Mouse (Mus musculus) liver, embryonic 16.5 days (tissue): ENCODE measurements around the gene Capzb. TPM values are rescaled to one million over a fixed set of nuclear protein-coding genes. Genes with fewer than 3 reads are reported as not detected.
A peak's percentile ranks its signal among the peaks of the same experiment; 100 is the strongest.

Experiments used
- ATAC-seq: fragments of 200-750 bp; cut with Nextera tagmentation; 2 replicates; pipeline ENCODE4 v1.8.0; 2017; ENCODE audit warnings: low read depth, mild to moderate bottlenecking, moderate number of reproducible peaks, moderate library complexity
- H3K27ac ChIP-seq: fragments of 300-500 bp; sonication (generic); 2 replicates; pipeline ENCODE4 v1.5.1; 2014; ENCODE audit warnings: mild to moderate bottlenecking, low read length
- H3K27me3 ChIP-seq: fragments of 300-500 bp; sonication (generic); 2 replicates; pipeline ENCODE4 v1.6.1; 2014; ENCODE audit warnings: low read depth, low read length, mixed read lengths; ENCODE audit not compliant: control insufficient read depth, insufficient read depth
- H3K36me3 ChIP-seq: fragments of 300-500 bp; sonication (generic); 2 replicates; pipeline ENCODE4 v1.6.1; 2014; ENCODE audit warnings: mild to moderate bottlenecking; ENCODE audit not compliant: control insufficient read depth, insufficient read depth
- H3K4me1 ChIP-seq: fragments of 300-500 bp; sonication (generic); 2 replicates; pipeline ENCODE4 v1.6.1; 2014; ENCODE audit warnings: low read depth, low read length, mixed read lengths; ENCODE audit not compliant: control insufficient read depth
- H3K4me2 ChIP-seq: fragments of 300-500 bp; sonication (generic); 2 replicates; pipeline ENCODE4 v1.6.1; 2014; ENCODE audit warnings: low read depth, low read length, mixed read lengths
- H3K4me3 ChIP-seq: fragments of 300-500 bp; sonication (generic); 2 replicates; pipeline ENCODE4 v1.5.1; 2014; ENCODE audit warnings: low read depth, mild to moderate bottlenecking, low read length
- H3K9ac ChIP-seq: fragments of 300-500 bp; sonication (generic); 2 replicates; pipeline ENCODE4 v1.6.1; 2014; ENCODE audit warnings: low read depth, low read length
- H3K9me3 ChIP-seq: fragments of 300-500 bp; sonication (generic); replicated peaks from 2 replicates; pipeline ENCODE4 v1.6.1; 2016; ENCODE audit warnings: low read length; ENCODE audit not compliant: control insufficient read depth
- WGBS: fragments of 180-500 bp; shearing (Covaris S2); extraction: QIAGEN DNeasy Blood & Tissue Kit; methylation state at CpG from one replicate; pipeline ENCODE4 v1.1.7; 2014; ENCODE audit not compliant: insufficient replicate concordance; 5-methylcytosine and 5-hydroxymethylcytosine counted together
- polyA plus RNA-seq: library from polyadenylated mRNA; unstranded; fragments of >200 nt; fragmentation: Nextera tagmentation; extraction: Ambion mirVana; gene quantifications from 2 replicates; pipeline ENCODE4 v1.2.1, GENCODE M21; 2015

Gene Capzb
- polyA plus RNA-seq, 1 experiment from 2014 or later, result 135 TPM

DNA sequence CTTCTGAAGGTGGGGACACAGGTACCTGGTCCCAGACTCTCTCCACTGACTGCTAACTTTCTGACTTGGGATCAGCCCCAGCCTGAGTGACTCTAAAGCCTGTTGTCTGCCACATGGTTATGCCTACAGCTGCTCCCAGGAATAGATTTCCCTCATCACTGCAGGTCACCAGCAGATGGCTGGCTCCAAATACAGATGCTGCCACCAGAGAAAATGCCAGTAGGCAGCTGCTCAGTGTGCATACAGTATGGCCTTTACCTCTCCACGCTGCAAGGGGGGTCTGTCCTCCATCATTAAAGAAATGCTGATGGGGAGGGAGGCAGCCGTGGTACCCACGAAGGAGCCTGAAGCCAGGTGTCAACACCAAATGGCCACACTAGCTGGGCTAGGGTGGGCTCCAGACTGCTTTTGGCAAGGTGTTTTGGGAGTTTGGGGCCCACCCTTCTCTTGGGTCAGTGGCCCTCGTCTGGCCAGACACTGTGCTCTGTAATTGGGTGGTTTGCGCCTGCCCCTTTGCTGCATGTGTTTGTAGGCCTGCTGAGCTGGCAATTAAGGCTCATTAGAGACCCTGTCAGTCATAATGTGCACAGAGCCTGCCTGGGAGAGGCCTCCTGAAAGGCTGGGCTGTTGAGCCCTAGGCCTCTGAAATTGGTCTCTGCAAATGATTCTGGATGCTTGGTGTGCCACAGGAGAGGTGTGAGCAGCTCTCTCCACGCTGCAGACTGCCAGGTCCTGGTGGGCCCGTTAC lies 53.6 kb downstream of the Capzb start:
- Histone ChIP-seq H3K9ac (no peak overlapping the region), H3K9me3 (no peaks in the 10 kb centered on the region), H3K36me3 (no peaks in the 10 kb centered on the region), H3K27me3 (no peaks in the 10 kb centered on the region), H3K27ac (no peak overlapping the region), H3K4me1 (peaks cover 15% of the 10 kb centered on the region), H3K4me2 (no peak overlapping the region), H3K4me3 (no peak overlapping the region)
- 76% methylated on average over 7 of the region's 7 CpGs for WGBS
- ATAC-seq, result no peak

GRCm38 (mm10) chr4:139247966-139248365 lies 55.3 kb downstream of the Capzb start:
- H3K9ac ChIP-seq, result no peak overlapping the region
- no peak overlapping the region for H3K27ac ChIP-seq
- H3K4me1 ChIP-seq, result peaks cover 23% of the 10 kb centered on the region

DNA sequence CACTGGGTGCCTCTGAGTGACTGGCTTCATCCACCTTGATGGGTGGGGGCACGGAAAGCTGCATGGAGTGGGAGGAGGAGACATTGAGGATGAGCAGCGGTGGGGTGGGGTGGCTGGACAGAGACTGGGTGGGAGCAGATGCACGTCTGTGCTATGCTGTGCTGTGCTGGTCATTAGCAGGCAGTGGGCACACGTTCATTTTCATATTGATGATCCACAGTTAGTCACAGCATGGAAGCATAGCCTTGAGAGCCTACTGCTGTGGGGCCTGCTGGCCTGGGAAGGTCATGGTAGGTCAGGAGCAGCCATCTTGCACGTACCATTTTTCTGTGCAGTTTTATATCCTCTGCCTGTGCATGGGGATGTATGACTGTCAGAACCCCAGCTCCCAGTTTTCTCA lies 56.0 kb downstream of the Capzb start:
- WGBS, result 75% methylated on average over 5 of the region's 5 CpGs
- H3K4me1 ChIP-seq, result peaks cover 23% of the 10 kb centered on the region
- no peak for ATAC-seq
- no peak overlapping the region for H3K4me2 ChIP-seq
- no peak overlapping the region for H3K9ac ChIP-seq
- H3K27me3 ChIP-seq, result no peaks in the 10 kb centered on the region
- H3K27ac ChIP-seq, result no peak overlapping the region
- H3K36me3 ChIP-seq, result no peaks in the 10 kb centered on the region
- no peaks in the 10 kb centered on the region for H3K9me3 ChIP-seq
- H3K4me3 ChIP-seq, result no peak overlapping the region

More at GRCm38 (mm10) chr4:139247966-139248365, 55.3 kb downstream of the Capzb start:
- Histone ChIP-seq H3K36me3 (no peaks in the 10 kb centered on the region), H3K4me2 (no peak overlapping the region), H3K9me3 (no peaks in the 10 kb centered on the region), H3K4me3 (no peak overlapping the region), H3K27me3 (no peaks in the 10 kb centered on the region)
- WGBS, result 72% methylated on average over 7 of the region's 7 CpGs
- no peak for ATAC-seq

- Histone ChIP-seq H3K4me2 (no peak overlapping the region), H3K27me3 (no peaks in the 10 kb centered on the region), H3K9ac (no peak overlapping the region), H3K4me1 (peaks cover 23% of the 10 kb centered on the region), H3K9me3 (no peaks in the 10 kb centered on the region), H3K27ac (no peak overlapping the region), H3K4me3 (no peak overlapping the region), H3K36me3 (no peaks in the 10 kb centered on the region)
- no peak for ATAC-seq
- WGBS, result 57% methylated on average over 5 of the region's 5 CpGs
Observed at GRCm38 (mm10) chr4:139250043-139250442, 57.3 kb downstream of the Capzb start.

- no peak overlapping the region for H3K9ac ChIP-seq
- peaks cover 23% of the 10 kb centered on the region for H3K4me1 ChIP-seq
- H3K9me3 ChIP-seq, result no peaks in the 10 kb centered on the region
- H3K4me3 ChIP-seq, result no peak overlapping the region
- H3K36me3 ChIP-seq, result no peaks in the 10 kb centered on the region
- no peak; the same call in 1 of the 2 replicates for ATAC-seq
- no peak overlapping the region for H3K4me2 ChIP-seq
- H3K27ac ChIP-seq, result no peak overlapping the region
- 24% methylated on average over 8 of the region's 8 CpGs for WGBS
- no peaks in the 10 kb centered on the region for H3K27me3 ChIP-seq
Observed at GRCm38 (mm10) chr4:139250886-139251285, 58.2 kb downstream of the Capzb start.

DNA sequence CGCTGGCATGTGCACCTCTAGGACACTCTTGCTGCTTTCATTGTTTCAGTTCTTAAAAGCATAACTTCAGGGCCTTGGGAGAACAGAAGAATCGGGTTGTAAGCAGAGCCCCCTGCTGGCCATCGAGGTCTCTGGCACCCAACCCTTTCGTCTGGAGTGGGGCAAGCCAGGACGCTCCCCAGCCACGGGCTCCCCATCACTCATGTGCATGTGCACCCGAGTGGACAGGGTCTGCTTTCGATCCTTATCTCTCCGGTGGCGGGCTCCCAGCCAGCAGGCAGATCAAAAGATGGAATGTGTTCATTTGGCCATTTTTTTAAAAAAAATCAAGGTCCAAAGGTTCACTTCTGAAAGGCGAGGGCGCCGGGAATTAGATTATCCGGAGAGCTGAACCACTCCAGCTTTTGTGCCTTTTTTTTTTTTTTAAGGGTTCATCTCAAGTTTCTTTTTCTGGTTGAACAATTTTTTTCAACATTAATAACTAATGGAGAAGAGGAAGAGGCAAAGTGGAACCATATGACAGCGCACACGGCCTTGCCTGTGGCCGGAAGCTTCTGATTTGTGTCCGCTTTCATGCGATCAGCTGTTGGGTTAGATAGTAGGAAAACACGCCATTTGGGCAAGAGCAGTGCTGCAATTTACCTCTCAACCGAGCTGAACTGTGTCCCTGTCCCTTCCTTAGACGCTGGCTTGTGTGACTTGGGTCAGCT lies 59.5 kb downstream of the Capzb start:
- 55% methylated on average over 22 of the region's 22 CpGs for WGBS
- Histone ChIP-seq H3K27me3 (no peaks in the 10 kb centered on the region), H3K36me3 (peaks cover 1% of the 10 kb centered on the region; the same call in 1 of the 2 replicates), H3K4me1 (peaks cover 23% of the 10 kb centered on the region), H3K4me2 (no peak overlapping the region), H3K27ac (no peak overlapping the region), H3K9ac (no peak overlapping the region), H3K4me3 (no peak overlapping the region), H3K9me3 (no peaks in the 10 kb centered on the region)
- ATAC-seq, result peak; percentile 26; the same call in 1 of the 2 replicates

DNA sequence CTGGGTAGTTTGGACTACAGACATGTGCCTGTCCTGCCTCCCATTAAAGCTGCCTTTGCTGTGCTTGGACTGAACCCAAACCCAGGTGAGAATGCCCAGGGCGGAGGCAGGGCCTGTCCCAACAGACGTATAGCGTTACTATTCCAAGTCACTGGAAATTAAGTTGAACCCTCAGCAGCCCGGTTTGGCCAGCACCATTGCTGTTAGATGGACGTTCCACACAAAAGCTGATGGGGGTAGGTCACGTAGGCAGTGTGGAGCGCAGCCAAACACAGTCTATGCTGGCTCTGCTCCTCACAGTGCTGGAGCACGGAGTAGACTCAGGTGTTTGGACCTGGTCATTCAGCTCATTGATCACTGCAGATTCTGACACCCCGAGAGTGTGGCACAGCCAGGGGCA lies 60.5 kb downstream of the Capzb start:
- H3K27ac ChIP-seq, result no peak overlapping the region
- WGBS, result 81% methylated on average over 9 of the region's 9 CpGs

GRCm38 (mm10) chr4:139256146-139256545 lies 63.4 kb downstream of the Capzb start:
- Histone ChIP-seq H3K27ac (no peak overlapping the region), H3K27me3 (no peaks in the 10 kb centered on the region), H3K9me3 (no peaks in the 10 kb centered on the region), H3K4me3 (no peak overlapping the region), H3K36me3 (peaks cover 4% of the 10 kb centered on the region; the same call in 1 of the 2 replicates), H3K4me2 (no peak overlapping the region), H3K4me1 (peaks cover 10% of the 10 kb centered on the region), H3K9ac (no peak overlapping the region)
- ATAC-seq, result no peak
- WGBS, result 72% methylated on average over 4 of the region's 4 CpGs

More for the DNA sequence above, 60.5 kb downstream of the Capzb start:
- Histone ChIP-seq H3K9ac (no peak overlapping the region), H3K9me3 (no peaks in the 10 kb centered on the region), H3K36me3 (peaks cover 4% of the 10 kb centered on the region; the same call in 1 of the 2 replicates), H3K4me2 (no peak overlapping the region), H3K4me3 (no peak overlapping the region), H3K4me1 (peaks cover 23% of the 10 kb centered on the region), H3K27me3 (no peaks in the 10 kb centered on the region)
- no peak for ATAC-seq

DNA sequence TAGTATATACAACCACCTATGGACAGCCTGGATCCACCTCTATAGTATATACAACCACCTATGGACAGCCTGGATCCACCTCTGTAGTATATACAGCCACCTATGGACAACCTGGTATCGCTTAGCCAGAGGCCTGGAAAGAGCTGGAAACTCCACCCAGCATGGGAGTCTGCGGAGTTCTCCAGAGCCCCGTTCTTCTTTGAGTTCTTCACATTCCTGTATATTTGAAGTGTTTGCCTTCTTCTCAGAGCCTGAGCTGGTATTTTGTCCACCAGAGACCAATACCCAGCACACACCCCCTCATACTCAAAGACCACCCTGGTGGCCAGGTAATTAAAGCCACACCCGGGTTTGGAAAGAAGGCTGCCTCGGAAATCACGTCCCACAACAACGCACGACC lies 64.0 kb downstream of the Capzb start:
- H3K9ac ChIP-seq, result no peak overlapping the region
- no peak overlapping the region for H3K4me3 ChIP-seq
- H3K4me2 ChIP-seq, result no peak overlapping the region
- H3K27ac ChIP-seq, result no peak overlapping the region
- H3K9me3 ChIP-seq, result no peaks in the 10 kb centered on the region
- peaks cover 4% of the 10 kb centered on the region for H3K4me1 ChIP-seq
- no peak for ATAC-seq
- peaks cover 4% of the 10 kb centered on the region; the same call in 1 of the 2 replicates for H3K36me3 ChIP-seq
- WGBS, result 85% methylated on average over 8 of the region's 8 CpGs
- H3K27me3 ChIP-seq, result no peaks in the 10 kb centered on the region
